Mouse (Mus musculus): ENCODE results near the gene Rnf227. TPM values are rescaled to one million over a fixed set of nuclear protein-coding genes. Genes with fewer than 3 reads are reported as not detected.
"Not testable (repeated sequence)": the region's sequence is repeated elsewhere in the genome, so short reads cannot be mapped to it uniquely, and the experiment has no call there.

Gene Rnf227
- 1 to 10 TPM; 5.2 to 5.5 TPM for total RNA-seq (2021)
- long read RNA-seq, experiment 1, transcript Rnf227-201 (2 exons, 2,081 nt) = major isoform, 5 of 5 reads
- long read RNA-seq, experiment 1, partial matches to known transcripts = 0 of 5 reads
- long read RNA-seq, experiment 1, other reads (novel, unspliced or antisense) = 0 of 5 reads
- long read RNA-seq, experiment 2, transcript Rnf227-201 (2 exons, 2,081 nt) = major isoform, 16 of 17 reads
- long read RNA-seq, experiment 2, partial matches to known transcripts = 0 of 17 reads
- long read RNA-seq, experiment 2, other reads (novel, unspliced or antisense) = 1 of 17 reads

DNA sequence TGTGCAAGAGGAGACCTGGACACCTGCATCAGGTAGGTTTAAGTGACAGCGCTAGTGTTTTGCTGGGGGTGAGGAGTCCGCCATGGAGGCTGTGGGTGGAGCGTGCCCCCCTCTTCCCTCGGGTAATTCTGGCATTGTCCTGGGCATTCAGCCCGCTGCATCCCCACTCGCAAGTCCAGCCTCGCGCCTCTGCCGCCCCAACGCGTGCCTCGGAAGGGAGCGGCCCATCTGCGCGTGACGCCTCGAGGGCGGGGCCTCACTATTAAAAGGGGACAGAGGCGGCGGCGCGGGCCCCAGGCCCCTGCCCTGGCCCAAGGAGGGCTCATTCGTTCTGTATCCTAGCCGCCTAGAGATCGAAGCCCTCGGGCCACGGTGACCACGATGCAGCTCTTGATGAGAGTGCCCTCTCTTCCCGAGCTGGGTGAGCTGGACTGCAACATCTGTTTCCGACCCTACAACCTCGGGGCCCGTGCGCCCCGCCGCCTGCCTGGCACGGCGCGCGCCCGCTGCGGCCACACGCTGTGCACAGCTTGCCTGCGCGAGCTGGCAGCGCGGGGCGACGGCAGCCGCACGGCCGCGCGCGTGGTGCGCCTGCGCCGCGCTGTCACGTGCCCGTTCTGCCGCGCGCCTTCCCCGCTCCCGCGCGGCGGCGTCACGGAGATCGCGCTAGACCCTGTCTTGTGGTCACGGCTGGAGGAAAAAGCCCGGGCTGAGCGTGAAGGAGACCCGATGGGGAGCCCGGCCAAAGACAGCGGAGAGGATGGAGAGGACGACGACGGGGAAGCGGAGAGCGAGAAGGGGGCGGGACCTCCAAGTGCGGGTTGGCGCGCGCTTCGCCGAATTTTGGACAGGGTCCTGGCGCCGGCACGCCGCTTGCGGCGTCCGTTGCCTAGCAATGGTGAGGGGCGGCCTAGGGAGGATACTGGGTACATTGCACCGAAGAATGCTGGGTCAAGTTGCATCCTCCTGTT is at the start of gene Rnf227:
Gene Rnf227 (plus strand): TSS at position 301 of the 971 bp plus-strand sequence.
- DNase-seq (ENCODE audit: low spot score in 2 of 2) = peak; percentile 72 to 74

DNA sequence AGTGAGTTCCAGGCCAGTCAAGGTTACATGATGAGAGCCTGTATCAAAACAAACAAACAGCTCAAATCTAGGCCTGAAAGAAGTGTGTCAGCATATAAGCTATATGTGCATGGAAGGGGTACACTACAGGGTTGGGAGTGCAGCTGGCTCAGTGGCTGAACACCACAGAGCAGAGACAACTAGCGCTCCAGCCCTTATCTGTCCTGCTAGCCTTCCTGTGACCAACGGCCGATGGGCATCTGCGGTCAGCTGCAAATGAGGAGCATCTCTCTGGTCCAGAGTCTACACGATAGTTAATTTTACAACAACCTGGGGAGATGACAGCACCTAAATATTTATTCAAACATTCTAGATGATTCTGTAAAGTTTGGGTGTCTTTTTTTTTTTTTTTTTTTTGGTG is 49.1 kb upstream of the Rnf227 start:
- DNase-seq (ENCODE audit: low spot score in 2 of 2) = no peak

DNA sequence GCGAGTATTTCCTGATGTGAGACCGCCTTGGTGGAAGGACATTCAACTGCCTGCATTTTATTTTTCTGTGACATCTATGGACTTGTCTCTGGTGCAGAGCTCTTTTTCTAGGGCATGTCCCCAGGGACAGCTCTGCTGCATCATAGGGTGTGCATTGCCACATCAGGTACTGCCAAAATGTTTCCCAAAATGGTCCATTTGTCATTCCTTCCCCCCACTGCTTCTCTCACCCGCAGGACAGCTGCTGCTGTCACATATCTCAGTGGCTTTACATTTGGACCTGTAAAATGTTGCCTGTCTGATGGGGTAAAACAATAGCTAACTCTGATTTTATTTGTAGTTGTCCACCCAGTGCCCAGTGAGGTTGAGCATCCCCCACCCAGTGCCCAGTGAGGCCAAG is 45.0 kb upstream of the Rnf227 start:
- DNase-seq (ENCODE audit: low spot score in 2 of 2) = no peak

DNA sequence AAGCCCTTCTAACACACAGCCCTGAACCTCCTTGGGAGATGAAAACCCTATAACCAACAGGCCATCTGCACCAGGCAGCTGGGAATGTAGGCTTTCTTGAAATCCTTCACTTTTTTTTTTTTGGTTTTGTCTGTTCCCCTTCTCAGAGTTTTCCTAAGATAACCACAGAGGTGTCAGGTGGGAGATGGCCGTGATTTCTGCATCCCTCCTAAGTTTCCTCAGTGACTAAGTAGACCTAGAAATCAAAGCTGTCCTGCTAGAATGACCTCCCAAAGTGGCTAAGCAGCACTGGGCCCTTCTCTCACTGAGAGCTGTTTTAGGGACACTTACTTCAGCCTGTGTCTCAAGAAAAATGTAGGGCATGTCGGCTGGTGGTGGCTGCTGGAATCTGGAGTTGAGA is 42.5 kb upstream of the Rnf227 start:
- DNase-seq (ENCODE audit: low spot score in 2 of 2) = no peak

DNA sequence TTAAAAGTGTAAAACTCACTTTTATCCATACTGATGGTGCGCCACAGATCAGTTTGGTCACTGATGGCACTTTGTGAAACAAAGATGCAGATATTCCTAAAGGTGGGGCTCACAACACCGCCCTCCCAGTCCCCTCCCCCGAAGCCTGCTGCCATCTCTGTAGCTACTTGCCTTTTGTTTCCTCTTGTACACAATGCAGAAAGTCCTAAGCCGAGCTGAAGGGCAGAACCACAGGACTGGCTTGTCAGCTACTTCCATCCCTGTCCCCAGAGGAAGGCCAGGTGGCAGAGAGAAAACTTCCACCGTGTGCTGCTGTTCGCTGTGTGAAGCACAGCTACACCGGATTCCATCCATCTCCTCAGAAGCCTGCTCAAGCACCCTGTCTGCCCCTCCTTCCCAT is 42.0 kb upstream of the Rnf227 start:
- DNase-seq (ENCODE audit: low spot score in 2 of 2) = no peak

DNA sequence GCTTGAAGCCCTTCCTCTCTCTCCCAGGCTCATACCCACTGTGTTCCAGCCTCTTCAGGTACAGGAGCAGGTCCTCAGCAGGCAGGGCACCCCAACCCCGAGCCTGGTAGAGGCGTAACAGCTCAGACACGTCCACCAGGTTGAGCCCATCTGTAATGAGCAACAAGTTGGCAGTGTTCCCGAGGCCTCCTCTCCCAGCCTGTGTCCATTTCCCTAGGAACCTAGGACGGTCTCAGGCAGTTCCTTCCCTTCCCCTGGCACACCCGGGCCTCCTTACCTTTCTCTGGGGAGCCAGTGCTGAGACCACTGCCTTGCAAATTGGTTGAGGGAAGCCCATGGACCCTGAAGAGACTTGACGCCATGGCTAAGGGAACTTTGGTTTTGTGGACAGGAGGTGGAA is 37.4 kb upstream of the Rnf227 start:
- DNase-seq (ENCODE audit: low spot score in 2 of 2) = no peak

DNA sequence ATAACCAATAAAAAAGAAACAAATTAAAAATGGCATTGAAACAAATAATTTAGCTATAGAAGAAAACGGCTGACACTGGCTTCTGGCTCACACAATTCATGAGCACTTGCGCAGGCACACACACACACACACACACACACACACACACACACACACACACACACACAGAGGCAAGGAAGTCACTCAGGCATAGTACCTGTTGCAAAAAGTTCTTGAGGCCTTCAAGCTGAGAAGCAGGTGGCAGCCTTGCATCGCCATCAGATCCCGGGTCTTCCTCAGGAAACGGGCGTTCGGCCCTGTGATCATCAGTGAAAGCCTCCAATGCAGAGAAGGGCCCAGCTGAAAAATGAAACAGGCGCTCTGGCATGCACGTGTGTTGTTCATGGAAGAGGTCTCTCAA is 35.0 kb upstream of the Rnf227 start:
- no peak for DNase-seq (ENCODE audit: low spot score in 2 of 2)

DNA sequence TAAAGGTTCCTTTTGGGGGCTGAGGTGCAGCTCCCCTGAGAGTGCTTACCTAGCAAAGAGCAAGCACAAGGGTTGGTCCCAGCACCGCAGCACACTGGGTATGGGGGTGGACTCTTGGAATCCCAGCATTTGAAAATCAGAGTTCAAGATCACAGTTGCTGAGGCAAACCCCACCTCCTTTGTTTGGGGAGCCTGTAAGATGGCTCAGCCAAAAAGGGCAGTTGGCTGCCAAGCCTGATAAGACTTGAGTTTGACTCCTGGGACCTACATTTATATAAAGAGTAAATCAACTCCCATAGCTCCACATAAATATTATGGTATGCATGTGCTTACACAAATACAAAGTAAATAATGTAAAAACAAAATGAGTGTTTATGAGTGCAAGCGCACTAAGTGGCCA is 34.2 kb upstream of the Rnf227 start:
- no peak for DNase-seq (ENCODE audit: low spot score in 2 of 2)

DNA sequence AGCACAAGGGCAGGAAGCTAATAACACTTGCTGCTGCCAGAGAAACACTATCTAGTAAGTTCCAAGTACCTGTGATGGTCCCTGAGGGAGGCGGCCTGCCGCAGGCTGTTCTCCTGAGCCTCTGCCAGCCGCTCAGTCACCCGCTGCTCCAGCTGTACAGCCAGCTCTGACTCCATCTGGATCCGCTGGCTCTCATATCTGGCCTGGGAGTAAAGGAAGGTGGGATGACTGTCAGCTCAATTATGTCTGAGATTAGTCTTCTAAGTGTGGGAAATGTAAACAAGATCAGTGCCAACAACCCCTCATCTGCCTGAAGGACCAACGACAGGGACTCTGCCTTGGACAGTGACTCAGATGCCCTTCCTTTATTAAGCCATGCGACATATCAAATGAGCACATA is 29.0 kb upstream of the Rnf227 start:
- DNase-seq (ENCODE audit: low spot score in 2 of 2) = no peak

DNA sequence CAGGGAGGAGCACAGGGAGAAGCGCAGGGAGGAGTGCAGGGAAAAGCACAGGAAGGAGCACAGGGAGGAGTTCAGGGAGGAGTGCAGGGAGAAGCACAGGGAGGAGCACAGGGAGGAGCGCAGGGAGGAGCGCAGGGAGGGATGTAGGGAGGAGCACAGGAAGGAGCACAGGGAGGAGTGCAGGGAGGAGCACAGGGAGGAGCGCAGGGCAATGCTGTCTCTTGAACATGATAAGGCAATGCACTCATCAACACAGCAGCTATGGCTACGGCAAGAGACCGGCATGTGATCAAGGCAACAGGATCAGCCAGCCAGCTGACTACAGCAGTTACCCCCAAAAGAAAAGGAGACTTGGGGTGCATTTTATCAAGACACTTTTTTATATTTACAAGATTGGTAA is 23.9 kb upstream of the Rnf227 start:
- no peak for DNase-seq (ENCODE audit: low spot score in 2 of 2)

DNA sequence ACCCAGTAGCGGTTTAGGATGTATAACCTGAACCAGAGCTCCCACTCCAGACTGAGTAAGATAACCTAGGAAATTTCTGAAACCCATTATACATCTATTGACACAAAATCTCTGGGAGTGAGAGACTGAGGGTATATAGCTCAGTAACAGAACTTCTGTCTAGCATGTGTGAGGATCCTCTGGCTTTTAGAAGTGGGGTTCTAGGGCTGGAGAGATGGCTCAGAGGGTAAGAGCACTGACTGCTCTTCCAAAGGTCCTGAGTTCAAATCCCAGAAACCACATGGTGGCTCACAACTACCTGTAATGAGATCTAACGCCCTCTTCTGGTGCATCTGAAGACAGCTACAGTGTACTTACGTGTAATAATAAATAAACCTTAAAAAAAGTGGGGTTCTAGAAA is 22.3 kb upstream of the Rnf227 start:
- not testable (repeated sequence) for DNase-seq (ENCODE audit: low spot score in 2 of 2)

DNA sequence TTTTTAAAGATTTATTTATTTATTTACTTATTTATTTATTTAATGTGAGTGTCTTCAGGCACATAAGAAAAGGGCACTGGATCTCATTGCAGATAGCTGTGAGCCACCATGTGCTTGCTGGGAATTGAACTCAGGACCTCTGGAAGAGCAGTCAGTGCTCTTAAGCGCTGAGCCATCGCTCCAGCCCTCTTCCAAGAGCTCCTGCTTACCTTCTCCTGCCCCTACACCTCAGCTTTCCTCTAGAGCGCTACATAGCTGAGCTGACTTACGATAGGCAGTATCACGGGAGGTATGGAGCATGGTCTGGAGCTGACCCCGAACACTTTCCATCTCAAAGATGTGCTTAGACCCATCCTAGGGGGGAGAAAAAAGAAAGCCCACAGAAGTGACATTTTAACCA is 18.7 kb upstream of the Rnf227 start:
- no peak for DNase-seq (ENCODE audit: low spot score in 2 of 2)

DNA sequence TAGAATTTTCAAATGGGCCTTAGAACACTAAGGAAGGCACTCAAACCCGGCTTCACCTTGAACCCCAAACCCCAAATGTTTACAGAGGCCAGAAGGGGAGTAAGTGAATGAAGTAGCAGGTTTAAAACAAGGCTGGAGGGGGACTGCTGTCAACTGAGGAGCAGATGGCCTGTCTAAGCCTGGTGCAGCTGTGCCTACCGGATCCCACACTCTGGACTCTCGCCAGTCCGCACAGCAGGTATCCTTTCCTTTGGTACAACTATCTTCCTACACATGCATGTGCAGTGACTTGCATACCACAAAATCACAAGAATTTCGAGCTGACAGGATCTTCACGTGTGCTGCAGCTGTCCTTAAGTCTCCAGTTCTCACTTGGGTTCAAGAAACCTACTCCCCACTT is 18.3 kb upstream of the Rnf227 start:
- no peak for DNase-seq (ENCODE audit: low spot score in 2 of 2)

DNA sequence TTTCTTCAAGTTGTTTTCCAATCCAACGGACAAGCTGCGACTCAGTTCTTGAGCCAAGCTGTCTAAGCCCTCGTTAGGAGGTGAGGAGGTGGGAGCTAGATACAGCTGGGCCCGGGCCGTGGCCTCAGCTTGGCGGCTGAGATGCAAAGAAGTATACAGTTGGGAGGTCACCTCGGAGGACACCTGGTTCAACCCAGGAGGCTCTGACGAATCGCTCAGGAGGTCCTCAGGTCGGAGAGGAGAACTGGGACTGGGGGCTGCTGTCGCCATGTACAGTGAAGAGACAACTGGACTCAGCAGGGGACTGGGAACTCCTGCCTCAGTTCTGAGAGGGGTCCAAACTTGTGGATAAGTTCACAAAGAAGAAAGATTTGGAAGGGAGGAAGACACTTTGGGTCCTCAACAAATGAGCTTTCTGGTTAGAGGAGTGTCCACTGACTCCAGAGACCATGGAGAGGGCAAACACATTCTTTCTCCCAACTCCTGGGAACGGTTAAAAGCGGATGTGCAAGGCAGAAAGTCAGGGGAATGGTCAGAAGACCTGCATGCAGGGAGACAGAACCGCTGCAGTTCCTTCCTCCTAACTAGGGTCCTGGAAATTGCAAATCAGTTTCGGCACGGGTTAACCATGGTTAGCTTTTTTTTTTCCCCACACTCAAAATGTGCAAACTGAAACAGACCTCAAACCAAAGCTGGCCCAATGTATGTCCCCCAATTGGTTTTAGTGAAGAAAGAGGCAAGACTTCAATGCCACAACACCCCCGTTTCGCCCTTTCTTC is 17.4 kb upstream of the Rnf227 start:
- no peak for DNase-seq (ENCODE audit: low spot score in 2 of 2)

DNA sequence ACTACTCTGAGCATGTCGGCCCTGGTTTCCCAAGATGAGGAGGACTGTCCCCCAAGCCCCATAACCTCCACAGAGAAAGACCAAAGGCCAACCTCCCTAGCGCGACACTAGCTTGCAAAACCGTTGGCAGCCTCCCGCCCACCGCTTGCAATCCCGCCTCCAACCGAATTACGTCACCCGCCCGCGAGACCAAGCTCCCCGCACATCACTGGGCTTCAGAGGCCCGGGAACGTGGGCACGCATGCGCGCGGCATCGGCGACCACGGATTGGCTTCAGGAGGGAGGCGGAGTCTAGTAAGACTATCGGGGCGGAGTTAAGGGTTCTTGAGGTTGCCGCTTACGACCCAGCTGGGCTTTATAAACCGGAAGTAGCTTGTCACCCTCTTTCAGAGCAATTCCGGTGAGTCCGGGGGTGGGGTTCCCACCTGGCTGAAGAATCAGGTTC is 16.6 kb upstream of the Rnf227 start, which contains the start of the genes Cntrob and Trappc1:
Gene Cntrob (minus strand): TSS at position 109 of the 445 bp plus-strand sequence.
Gene Trappc1 (plus strand): TSS at position 314 of the 445 bp plus-strand sequence.
- peak; percentile 96 to 97 for DNase-seq (ENCODE audit: low spot score in 2 of 2)

DNA sequence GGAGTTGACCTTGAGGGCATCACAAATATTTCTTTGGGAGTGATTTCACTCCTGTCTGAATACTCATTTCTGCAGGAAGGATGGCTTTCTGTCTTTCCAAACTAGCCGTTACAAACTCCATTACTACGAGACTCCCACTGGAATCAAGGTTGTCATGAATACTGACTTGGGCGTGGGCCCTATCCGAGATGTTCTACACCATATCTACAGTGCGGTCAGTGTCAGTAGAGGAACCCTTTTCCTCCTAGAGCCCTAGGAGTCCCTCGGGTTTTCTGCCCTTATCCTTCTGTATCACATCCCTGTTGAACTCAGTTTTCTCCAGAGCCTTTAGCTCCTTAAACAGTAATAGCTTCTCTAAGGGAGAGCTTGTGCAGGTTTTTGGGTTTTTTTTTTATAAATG is 15.5 kb upstream of the Rnf227 start:
- no peak for DNase-seq (ENCODE audit: low spot score in 2 of 2)

DNA sequence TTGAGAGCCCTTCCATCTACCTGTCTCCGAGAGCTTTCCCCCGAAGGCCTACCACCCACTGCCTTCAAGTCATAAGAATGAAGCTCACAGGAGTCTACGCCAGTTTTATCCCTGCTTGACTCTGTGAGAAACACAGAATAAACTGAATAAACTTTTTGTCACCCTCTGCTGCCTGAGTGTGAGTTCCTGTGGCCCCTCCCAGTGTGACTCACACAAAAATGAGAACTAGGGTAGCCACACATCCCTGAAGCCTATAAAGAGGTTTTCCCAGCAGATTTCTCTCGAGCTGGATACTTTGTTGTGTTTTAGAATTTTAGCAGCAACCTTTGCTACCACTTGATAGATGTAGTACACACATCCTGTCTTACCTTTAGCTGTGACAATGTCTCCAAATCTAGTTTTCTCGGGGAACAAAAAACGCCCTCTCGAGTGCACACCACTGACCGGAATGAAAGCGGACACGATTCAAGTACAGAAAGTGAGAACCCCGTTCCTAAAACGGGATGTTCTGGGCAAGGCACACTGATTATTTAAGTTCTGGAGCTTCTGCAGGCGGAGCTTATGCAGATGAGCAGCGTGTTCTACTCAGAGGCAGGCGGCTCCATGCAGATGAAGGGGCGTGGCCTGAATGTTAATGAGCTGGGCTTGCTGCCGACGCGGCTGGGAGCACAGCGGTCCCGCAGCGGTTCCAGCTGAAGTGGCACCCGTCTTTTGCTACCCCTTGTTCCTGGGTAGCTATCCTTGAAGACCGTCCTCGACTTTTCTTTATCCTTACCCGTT is 14.4 kb upstream of the Rnf227 start, which contains the start of gene Kcnab3:
Gene Kcnab3 (plus strand): TSS at position 631 of the 780 bp plus-strand sequence.
- DNase-seq (ENCODE audit: low spot score in 2 of 2) = peak; percentile 68 to 74

DNA sequence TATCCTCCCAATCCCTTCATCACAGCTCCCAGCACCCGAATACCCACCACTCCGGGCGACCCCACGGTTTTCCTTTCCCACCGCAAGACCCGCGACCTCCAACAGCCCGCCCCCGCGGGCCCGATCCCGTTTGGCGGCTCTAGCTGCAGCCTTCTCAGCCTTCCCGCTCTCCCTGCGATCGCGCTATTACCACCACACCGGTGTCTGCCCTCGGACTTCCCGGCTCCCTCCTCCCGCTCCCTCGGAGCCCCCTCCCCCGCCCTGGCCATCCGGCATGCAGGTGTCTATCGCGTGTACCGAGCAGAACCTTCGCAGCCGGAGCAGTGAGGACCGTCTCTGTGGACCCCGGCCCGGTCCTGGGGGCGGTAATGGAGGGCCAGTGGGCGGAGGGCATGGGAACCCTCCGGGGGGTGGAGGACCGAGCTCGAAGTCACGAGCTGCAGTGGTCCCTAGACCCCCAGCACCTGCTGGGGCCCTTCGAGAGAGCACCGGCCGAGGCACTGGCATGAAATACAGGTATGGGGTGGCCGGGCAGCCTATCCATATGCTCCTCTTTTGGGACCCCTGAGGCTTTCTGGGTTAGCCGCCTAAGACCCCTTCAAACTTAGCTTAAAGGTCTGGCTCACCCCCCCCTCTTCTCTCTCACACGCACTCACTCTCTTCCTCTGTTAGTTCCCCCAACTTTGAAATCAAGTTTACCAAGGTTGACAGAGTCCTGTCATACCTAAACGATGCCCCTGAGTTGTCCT is 13.7 kb upstream of the Rnf227 start:
- DNase-seq (ENCODE audit: low spot score in 2 of 2) = peak; percentile 26 to 51

DNA sequence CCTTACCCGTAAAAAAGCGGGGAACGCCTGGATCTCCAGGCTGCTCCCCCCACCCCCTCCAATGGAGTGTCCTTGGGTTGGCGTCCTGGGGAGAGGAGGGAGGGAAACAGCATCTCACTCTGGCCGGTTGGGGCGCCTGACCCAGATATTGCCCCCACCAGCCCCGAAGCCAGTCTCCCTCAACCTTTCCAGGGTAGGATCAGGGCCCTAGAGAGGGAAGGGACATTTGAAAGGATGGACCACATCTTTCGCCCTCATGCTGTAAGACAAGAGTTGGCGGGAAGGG is 13.2 kb upstream of the Rnf227 start:
- peak in 1 of 2 experiments; percentile 26 for DNase-seq (ENCODE audit: low spot score in 2 of 2)

DNA sequence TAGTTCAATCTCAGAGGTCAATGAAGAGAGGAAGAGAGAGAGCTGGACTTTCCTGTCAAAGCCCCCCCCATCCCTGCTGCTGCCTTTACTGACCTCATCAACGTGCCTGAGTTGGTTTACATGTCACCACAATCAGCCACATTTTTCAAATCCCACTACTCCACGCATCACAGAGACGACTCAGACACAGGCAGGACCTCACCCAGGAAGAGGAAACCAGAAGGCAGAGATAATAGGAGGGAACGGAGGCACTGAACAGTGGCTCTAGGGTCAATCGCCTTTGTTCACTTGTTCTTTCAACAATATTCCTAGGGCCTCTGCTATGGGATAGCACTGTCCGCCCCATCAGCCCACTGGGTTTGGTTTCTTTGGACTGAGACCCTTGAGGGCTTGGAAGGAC is 12.6 kb upstream of the Rnf227 start:
- DNase-seq (ENCODE audit: low spot score in 2 of 2) = no peak

Data from adrenal gland, adult 18-20 months (tissue).